Mouse (Mus musculus): ENCODE measurements at regions not wholly inside any gene's neighbourhood (a gene's known extent, or its start where the extent isn't known, plus 50 kb on each side); places are given as distances from the start of the nearest gene placed in this dataset.

DNA sequence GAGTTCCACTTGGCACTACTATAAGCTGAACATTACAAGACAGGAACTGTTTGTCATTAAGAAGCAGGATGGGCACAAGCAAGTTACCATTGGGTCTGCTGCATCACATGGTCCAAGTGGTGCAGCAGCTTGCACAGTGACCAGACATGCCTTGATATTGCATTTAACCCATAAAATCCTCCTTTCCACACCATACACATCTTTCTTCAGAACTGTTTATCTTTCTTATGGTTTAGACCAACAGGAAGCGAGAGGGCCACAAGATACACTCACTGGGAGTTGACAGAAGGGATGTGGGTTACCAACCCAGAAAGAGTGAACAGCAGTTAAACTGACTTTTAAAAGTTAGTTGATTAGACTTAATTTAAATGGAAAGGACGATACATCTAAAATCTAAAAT lies 111.2 kb upstream of the Il6 start:
- Histone ChIP-seq H3K9me3 (ENCODE audit: control insufficient read depth, low read length) (no peaks in the 10 kb centered on the region), H3K4me3 (ENCODE audit: low read depth, low read length) (no peak overlapping the region), H3K27me3 (replicated peaks; ENCODE audit: control insufficient read depth, insufficient read depth, low read length) (no peaks in the 10 kb centered on the region), H3K36me3 (ENCODE audit: control insufficient read depth, insufficient read depth, low read length) (no peaks in the 10 kb centered on the region), H3K4me2 (ENCODE audit: low read length) (no peak overlapping the region), H3K4me1 (replicated peaks; ENCODE audit: control insufficient read depth, insufficient read depth, low read length) (no peaks in the 10 kb centered on the region), H3K9ac (ENCODE audit: low read length) (no peak overlapping the region), H3K27ac (ENCODE audit: low read depth) (no peak overlapping the region)
- no peak for DNase-seq (ENCODE audit: low spot score)
- no peak for ATAC-seq (replicated peaks; ENCODE audit: low FRiP score, low TSS enrichment, low read depth)
- 73% methylated on average over 2 of the region's 2 CpGs for WGBS

DNA sequence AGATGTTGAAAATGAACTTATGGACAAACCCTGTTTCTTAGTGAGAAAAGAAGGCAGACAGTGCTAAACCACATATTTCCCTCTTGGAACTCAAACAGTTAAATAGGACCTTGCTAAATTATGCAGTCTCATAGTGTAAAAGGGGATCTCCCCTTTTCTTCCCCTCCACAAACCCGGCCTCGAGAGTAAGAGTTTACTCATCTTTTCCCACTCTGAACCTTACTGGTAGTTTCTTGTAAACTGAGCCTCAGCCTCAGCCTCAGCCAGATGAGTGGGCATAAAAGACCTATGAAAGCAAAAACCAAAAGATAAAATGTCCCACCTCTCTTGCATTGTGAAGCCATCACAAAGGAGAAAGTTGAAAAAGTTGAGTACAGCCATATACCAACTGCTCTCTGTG lies 92.6 kb upstream of the Il6 start:
- H3K4me1 ChIP-seq (replicated peaks; ENCODE audit: control insufficient read depth, insufficient read depth, low read length) = no peaks in the 10 kb centered on the region
- H3K27ac ChIP-seq (ENCODE audit: low read depth) = no peak overlapping the region
- DNase-seq (ENCODE audit: low spot score) (no peak), ATAC-seq (replicated peaks; ENCODE audit: low FRiP score, low TSS enrichment, low read depth) (no peak)
- no peaks in the 10 kb centered on the region; the same call in 1 of the 2 replicates for H3K9me3 ChIP-seq (ENCODE audit: control insufficient read depth, low read length)
- no peak overlapping the region for H3K4me3 ChIP-seq (ENCODE audit: low read depth, low read length)
- no peaks in the 10 kb centered on the region for H3K27me3 ChIP-seq (replicated peaks; ENCODE audit: control insufficient read depth, insufficient read depth, low read length)
- no peak overlapping the region for H3K4me2 ChIP-seq (ENCODE audit: low read length)
- H3K36me3 ChIP-seq (ENCODE audit: control insufficient read depth, insufficient read depth, low read length) = no peaks in the 10 kb centered on the region
- 66% methylated on average over 2 of the region's 2 CpGs for WGBS
- H3K9ac ChIP-seq (ENCODE audit: low read length) = no peak overlapping the region

DNA sequence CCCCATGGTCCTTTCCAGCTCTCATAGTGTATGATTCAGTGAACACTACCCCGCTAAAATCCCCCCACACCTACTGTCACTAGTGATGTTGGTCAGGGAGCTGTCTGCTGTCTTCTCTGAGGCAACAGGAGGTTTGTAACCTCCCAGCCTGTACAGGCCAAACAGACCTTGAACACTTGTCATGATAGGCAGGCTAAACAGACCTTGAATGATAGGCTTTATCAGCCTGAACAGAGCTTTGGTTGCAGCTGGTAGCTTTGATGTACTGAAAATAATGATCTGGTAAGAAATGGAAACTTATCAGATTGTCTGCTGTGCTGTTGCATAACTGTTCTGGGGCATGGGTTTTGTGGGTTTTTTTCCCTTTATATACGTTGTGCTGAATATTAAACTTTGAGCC lies 87.4 kb upstream of the Il6 start:
- WGBS = 78% methylated on average over 2 of the region's 2 CpGs
- H3K4me3 ChIP-seq (ENCODE audit: low read depth, low read length) = no peak overlapping the region
- no peak overlapping the region for H3K4me2 ChIP-seq (ENCODE audit: low read length)
- no peaks in the 10 kb centered on the region for H3K36me3 ChIP-seq (ENCODE audit: control insufficient read depth, insufficient read depth, low read length)
- ATAC-seq (replicated peaks; ENCODE audit: low FRiP score, low TSS enrichment, low read depth) (no peak), DNase-seq (ENCODE audit: low spot score) (no peak)
- H3K9ac ChIP-seq (ENCODE audit: low read length) = no peak overlapping the region
- no peaks in the 10 kb centered on the region for H3K9me3 ChIP-seq (ENCODE audit: control insufficient read depth, low read length)
- no peaks in the 10 kb centered on the region for H3K27me3 ChIP-seq (replicated peaks; ENCODE audit: control insufficient read depth, insufficient read depth, low read length)
- no peaks in the 10 kb centered on the region for H3K4me1 ChIP-seq (replicated peaks; ENCODE audit: control insufficient read depth, insufficient read depth, low read length)
- H3K27ac ChIP-seq (ENCODE audit: low read depth) = no peak overlapping the region

DNA sequence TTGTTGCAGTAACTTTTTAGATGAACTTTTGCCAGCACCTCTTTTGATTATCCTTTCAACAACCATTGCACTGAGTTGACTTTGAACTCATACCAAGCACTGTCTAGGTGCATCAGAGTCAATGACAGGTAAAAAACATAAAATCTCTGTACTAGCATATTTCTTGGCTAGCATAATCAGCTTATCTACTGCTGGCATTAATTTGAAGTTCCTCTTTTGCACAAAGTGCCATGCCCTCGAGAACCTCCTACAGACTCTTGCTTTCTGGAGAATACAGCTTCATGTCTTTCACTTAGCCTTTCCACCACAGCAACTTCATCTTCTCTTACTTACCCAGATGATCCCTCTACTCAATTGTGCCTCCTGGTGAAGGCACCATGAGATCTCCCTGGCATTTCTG lies 85.3 kb upstream of the Il6 start:
- H3K4me1 ChIP-seq (replicated peaks; ENCODE audit: control insufficient read depth, insufficient read depth, low read length) = no peaks in the 10 kb centered on the region
- whole genome bisulfite sequencing = 68% methylated on average over 1 of the region's 1 CpGs
- H3K36me3 ChIP-seq (ENCODE audit: control insufficient read depth, insufficient read depth, low read length) = no peaks in the 10 kb centered on the region
- DNase-seq (ENCODE audit: low spot score) (no peak), ATAC-seq (replicated peaks; ENCODE audit: low FRiP score, low TSS enrichment, low read depth) (no peak)
- no peak overlapping the region for H3K4me3 ChIP-seq (ENCODE audit: low read depth, low read length)
- H3K9me3 ChIP-seq (ENCODE audit: control insufficient read depth, low read length) = no peaks in the 10 kb centered on the region
- H3K27ac ChIP-seq (ENCODE audit: low read depth) = no peak overlapping the region
- H3K4me2 ChIP-seq (ENCODE audit: low read length) = no peak overlapping the region
- no peak overlapping the region for H3K9ac ChIP-seq (ENCODE audit: low read length)
- no peaks in the 10 kb centered on the region for H3K27me3 ChIP-seq (replicated peaks; ENCODE audit: control insufficient read depth, insufficient read depth, low read length)

DNA sequence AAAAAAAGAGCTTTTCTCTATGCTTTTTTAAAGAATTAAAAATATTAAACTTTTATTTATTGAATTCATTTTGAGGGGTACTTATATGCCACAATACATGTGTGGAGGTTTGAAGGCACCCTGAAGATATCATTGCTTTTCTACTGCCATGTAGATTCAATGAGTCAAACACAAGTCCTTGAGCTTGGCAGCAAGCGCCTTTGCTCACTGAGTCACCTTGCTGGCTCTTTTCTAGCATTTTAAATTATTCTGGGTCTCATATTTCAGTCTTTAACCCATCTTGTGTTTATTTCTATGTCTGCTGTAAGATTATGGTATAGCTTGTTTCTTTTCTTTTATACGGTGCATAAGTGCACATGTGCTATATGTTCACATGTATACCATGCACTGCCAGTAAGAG lies 83.5 kb upstream of the Il6 start:
- 91% methylated on average over 2 of the region's 2 CpGs for WGBS
- DNase-seq (ENCODE audit: low spot score) = no peak
- no peak for ATAC-seq (replicated peaks; ENCODE audit: low FRiP score, low TSS enrichment, low read depth)
- H3K9me3 ChIP-seq (ENCODE audit: control insufficient read depth, low read length) = no peaks in the 10 kb centered on the region
- no peak overlapping the region for H3K4me2 ChIP-seq (ENCODE audit: low read length)
- H3K36me3 ChIP-seq (ENCODE audit: control insufficient read depth, insufficient read depth, low read length) = no peaks in the 10 kb centered on the region
- H3K27ac ChIP-seq (ENCODE audit: low read depth) = no peak overlapping the region
- H3K27me3 ChIP-seq (replicated peaks; ENCODE audit: control insufficient read depth, insufficient read depth, low read length) = no peaks in the 10 kb centered on the region
- H3K4me1 ChIP-seq (replicated peaks; ENCODE audit: control insufficient read depth, insufficient read depth, low read length) = no peaks in the 10 kb centered on the region
- no peak overlapping the region for H3K9ac ChIP-seq (ENCODE audit: low read length)
- H3K4me3 ChIP-seq (ENCODE audit: low read depth, low read length) = no peak overlapping the region

DNA sequence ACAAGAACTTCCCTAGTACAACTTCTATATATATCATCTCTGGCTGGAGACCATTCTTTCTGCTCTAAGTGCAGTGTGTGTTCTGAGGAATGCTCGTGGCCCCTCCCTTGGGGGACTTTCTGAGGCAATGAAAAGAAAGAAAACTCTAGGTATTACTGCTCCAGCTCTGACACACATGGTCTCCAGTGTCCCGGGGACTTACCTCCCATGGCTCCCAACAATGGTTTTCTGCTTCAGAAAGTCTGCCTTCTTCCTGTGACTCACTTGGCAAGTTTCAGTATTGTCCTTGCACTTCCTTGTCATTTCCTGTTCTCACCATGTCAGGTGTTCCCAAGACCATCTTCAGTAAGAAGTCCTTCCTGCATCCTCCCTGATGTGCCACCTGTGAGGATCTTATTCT lies 65.7 kb upstream of the Il6 start:
- H3K9ac ChIP-seq (ENCODE audit: low read length) = no peak overlapping the region
- no peak for ATAC-seq (replicated peaks; ENCODE audit: low FRiP score, low TSS enrichment, low read depth)
- 72% methylated on average over 2 of the region's 2 CpGs for WGBS
- no peak overlapping the region for H3K4me2 ChIP-seq (ENCODE audit: low read length)
- H3K4me3 ChIP-seq (ENCODE audit: low read depth, low read length) = no peak overlapping the region
- no peaks in the 10 kb centered on the region for H3K4me1 ChIP-seq (replicated peaks; ENCODE audit: control insufficient read depth, insufficient read depth, low read length)
- H3K27ac ChIP-seq (ENCODE audit: low read depth) = no peak overlapping the region
- DNase-seq (ENCODE audit: low spot score) = no peak
- H3K27me3 ChIP-seq (replicated peaks; ENCODE audit: control insufficient read depth, insufficient read depth, low read length) = no peaks in the 10 kb centered on the region
- H3K36me3 ChIP-seq (ENCODE audit: control insufficient read depth, insufficient read depth, low read length) = no peaks in the 10 kb centered on the region
- no peaks in the 10 kb centered on the region for H3K9me3 ChIP-seq (ENCODE audit: control insufficient read depth, low read length)

DNA sequence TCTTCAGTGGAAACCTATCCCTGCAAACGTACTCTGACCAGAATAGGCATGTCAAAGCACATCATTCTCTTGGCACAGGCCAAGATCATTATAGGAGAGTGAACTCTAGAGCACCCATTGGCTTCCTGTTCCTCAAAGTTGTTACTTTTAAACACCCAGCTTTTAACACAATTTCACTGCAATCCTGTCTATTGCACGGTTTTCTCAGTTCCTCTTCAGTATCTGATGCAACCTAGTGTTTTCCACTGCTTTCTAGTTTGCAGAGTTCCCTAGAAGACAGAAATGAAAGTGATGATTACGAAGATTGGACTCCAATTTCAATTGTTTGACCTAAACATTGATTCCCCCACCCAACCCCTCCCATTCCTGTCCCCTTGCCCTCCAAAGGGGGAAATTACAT lies 64.8 kb upstream of the Il6 start:
- Histone ChIP-seq H3K36me3 (ENCODE audit: control insufficient read depth, insufficient read depth, low read length) (no peaks in the 10 kb centered on the region), H3K4me3 (ENCODE audit: low read depth, low read length) (no peak overlapping the region), H3K27me3 (replicated peaks; ENCODE audit: control insufficient read depth, insufficient read depth, low read length) (no peaks in the 10 kb centered on the region), H3K27ac (ENCODE audit: low read depth) (no peak overlapping the region), H3K9me3 (ENCODE audit: control insufficient read depth, low read length) (no peaks in the 10 kb centered on the region), H3K9ac (ENCODE audit: low read length) (no peak overlapping the region), H3K4me1 (replicated peaks; ENCODE audit: control insufficient read depth, insufficient read depth, low read length) (no peaks in the 10 kb centered on the region), H3K4me2 (ENCODE audit: low read length) (no peak overlapping the region)
- ATAC-seq (replicated peaks; ENCODE audit: low FRiP score, low TSS enrichment, low read depth) = no peak
- WGBS = 65% methylated on average over 3 of the region's 3 CpGs
- no peak for DNase-seq (ENCODE audit: low spot score)

DNA sequence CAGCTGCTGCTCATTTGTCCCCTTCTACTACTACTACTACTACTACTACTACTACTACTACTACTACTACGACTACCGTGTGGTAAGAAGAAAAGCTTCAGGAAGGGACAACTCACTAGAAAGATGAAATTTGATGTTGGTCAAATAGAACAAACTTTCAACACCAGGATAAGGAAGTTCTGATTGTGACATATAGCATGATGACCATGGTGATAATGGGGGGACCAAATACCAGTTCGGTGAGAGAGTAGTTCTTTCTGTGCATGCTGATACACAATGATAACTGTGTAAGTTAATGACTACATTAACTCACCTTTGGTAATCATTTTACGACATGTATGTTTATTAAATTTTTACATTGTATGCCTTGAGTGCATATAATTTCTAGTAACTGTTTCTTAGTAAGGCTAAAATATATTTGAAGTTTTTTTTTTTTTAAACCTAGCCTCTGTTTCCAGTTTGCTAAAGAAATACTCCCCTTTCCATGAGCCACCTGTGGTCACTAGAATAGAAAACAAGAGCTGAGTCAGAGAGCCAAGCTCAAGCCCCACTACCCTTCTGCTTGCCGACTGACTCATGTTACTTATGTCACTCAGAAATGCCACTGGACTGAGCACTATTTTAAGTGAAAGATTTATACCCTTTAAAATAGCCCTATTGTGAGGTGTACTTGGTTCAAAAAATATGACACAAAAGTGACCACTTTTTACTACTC lies 62.3 kb upstream of the Il6 start:
- H3K27ac ChIP-seq (ENCODE audit: low read depth) = no peak overlapping the region
- H3K27me3 ChIP-seq (replicated peaks; ENCODE audit: control insufficient read depth, insufficient read depth, low read length) = no peaks in the 10 kb centered on the region
- WGBS = 79% methylated on average over 5 of the region's 5 CpGs
- no peak overlapping the region for H3K4me3 ChIP-seq (ENCODE audit: low read depth, low read length)
- no peaks in the 10 kb centered on the region for H3K9me3 ChIP-seq (ENCODE audit: control insufficient read depth, low read length)
- H3K4me1 ChIP-seq (replicated peaks; ENCODE audit: control insufficient read depth, insufficient read depth, low read length) = no peaks in the 10 kb centered on the region
- no peaks in the 10 kb centered on the region for H3K36me3 ChIP-seq (ENCODE audit: control insufficient read depth, insufficient read depth, low read length)
- H3K4me2 ChIP-seq (ENCODE audit: low read length) = no peak overlapping the region
- H3K9ac ChIP-seq (ENCODE audit: low read length) = no peak overlapping the region
- ATAC-seq (replicated peaks; ENCODE audit: low FRiP score, low TSS enrichment, low read depth) (no peak), DNase-seq (ENCODE audit: low spot score) (no peak)
